Mouse (Mus musculus): Measurements from ENCODE around the gene Mycl. TPM values are rescaled to one million over a fixed set of nuclear protein-coding genes. Genes with fewer than 3 reads are reported as not detected.
"Not testable (repeated sequence)": the region's sequence is repeated elsewhere in the genome, so short reads cannot be mapped to it uniquely, and the experiment has no call there.

The Mycl gene
- total RNA-seq, 2 experiments from 2014 or later: 0.08 to 0.53 TPM

DNA sequence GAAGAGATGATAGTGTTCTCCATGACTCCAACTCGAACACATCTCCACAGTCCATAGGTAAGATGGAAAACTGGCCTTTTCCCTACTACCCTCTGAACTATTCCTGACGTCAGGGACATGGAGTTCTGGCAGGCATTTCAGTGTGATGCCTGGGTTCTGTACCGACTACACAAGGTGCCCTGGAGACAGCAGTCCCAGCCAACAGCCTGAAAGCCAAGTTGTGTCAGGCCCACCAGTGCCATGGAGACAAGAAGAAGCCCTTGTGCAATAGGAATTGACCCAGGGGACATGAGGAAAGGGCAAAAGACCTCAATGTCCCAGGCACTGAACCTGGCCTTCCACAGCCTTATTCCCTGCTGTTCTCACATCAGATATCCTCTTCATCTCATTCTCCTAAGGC lies 15.6 kb upstream of the Mycl start:
- intact Hi-C loops (cut with DNase I): no loop called here

DNA sequence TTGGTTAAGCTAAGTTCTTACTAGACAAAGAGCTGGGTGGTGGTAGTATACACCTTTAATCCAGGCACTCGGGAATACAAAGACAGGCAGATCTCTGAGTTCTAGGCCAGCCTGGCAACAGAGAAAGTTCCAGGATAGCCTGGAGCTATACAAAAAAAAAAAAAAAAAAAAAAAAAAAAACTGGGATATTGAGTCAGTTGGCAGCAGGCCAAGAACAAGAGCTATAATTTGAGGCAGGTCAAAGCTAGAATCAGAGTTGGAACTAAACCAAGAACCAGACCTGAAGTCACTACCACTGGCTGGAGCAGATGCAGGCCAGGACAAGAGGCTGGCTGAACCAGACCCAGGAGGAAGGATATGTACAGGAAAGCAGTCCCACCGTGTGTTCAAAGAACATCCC lies 14.8 kb upstream of the Mycl start:
- intact Hi-C loops (cut with DNase I): no loop called here
- no peak for DNase-seq (ENCODE audit: low spot score)

More for the DNA sequence above, 15.6 kb upstream of the Mycl start:
- DNase-seq (ENCODE audit: low spot score): no peak

DNA sequence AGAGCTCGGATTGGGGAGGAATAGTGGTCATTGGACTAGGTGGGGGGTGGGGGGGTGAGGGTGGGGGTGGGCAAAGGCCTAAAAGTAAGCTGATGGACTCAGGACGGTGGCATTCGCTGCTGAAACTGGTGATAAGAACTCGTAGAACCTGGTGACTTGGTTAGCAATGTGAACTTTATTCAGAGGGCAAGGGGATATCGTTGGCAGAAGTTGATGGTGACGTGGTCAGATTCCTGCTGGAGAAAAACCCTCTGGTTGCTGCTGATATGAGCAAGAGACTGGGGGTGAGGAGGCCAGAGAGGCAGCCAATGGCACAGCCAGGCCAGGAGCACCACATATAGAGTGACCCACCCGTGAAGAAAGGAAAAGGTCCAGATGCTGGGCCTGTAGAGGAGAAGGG lies 14.2 kb upstream of the Mycl start:
- intact Hi-C loops (cut with DNase I): no loop called here
- no peak for DNase-seq (ENCODE audit: low spot score)

DNA sequence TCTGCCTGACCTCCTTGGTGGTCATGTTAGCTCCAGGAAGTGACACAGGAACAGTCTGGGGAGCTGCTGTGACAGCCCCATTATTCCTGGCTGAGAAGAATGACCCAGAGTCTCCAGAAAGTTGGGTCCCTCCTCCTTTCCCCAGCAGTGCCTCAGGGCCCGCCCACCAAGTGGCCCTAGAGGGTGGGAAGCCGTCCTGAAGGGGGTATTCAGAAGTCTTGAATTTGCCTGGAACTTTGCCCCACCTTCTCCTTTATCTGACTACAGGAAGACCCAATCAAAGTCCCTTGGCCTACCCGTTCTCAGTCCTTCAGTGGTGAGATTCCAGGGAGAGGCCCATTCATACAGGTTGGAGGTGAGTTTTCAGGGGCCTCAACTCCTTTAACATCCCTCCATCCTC lies 13.5 kb upstream of the Mycl start:
- intact Hi-C loops (cut with DNase I): loop anchor here (2.0 kb wide), 1 partner anchor 173 kb away; no protein-coding TSS in a partner anchor
- no peak for DNase-seq (ENCODE audit: low spot score)

DNA sequence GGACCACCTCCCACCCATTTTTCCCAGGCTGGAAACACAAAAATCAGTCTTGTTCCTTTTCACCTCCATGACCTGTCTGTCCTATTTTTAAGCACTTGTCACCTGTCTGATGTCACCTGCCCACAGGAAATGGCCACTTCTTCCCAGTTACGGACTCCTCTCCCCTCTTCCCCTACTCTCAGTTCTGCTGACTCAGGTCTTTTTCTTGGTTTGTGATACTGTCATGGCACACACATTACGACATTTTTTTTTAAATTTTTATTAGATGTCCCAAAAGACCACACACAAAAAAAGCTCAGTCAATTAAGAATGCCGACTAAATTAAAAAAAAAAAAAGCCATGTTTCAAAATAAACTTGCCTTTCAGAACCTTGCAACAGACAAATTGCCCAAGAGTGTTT lies 12.9 kb upstream of the Mycl start:
- intact Hi-C loops (cut with DNase I): loop anchor here (2.0 kb wide), 1 partner anchor 174 kb away; no protein-coding TSS in a partner anchor

DNA sequence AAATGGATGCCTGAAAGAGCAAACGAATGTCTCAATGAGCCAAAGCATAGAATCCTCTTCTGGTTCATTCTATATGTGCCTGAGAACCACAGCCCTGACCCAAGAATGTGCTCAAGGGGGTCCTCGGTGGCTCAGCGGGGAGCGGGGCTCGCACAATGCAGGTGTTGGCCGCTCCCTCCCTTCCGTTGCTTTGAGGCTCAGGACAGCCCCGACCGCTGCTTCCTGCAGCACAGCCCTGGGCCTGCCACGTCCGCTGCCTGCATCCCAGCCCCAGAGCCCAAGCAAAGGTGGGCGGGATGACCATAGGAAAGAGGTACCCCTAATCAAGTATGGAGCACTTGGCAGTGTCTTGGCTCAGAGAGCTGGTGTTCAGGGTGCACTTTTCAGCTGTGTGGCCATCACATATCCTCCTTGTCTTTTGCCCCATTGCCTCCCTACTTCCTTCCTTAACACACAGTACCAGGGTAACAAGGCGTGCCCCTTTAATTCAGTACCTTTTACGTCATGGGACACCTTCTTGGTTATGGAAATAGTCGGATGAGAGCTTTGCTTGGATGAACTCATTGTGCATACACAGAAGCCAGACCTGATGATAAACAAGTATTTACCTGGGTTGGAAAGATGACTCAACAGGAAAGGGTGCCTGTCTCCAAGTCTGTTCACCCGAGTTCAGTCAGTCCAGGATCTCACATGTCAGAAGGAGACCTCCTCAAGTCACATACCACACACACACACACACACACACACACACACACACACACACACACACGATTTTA lies 11.8 kb upstream of the Mycl start:
- DNase-seq (ENCODE audit: low spot score): no peak
- intact Hi-C loops (cut with DNase I): loop anchor here (2.0 kb wide), 2 partner anchors 85 to 175 kb away; no protein-coding TSS in a partner anchor

More for the DNA sequence above, 12.9 kb upstream of the Mycl start:
- no peak for DNase-seq (ENCODE audit: low spot score)

DNA sequence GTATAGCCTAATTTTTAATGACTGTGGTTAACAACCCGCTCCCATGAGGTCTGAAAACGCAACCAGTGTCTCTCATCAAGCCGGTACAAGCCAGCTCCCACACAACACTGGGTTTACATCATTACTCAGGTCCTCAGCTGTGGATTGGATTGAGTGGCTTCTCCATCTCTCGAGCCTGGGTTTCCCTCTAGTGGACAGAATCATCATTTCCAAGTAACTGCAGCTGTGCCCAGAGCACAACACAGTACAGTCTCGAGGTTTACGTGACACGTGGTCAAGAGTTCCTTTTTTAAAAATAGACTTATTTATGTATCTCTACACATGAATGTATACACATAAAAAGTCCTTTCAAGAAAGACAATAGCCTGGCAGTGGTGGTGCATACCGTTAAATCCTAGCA lies 10.3 kb upstream of the Mycl start:
- no peak for DNase-seq (ENCODE audit: low spot score)
- intact Hi-C loops (cut with DNase I): loop anchor here (1.0 to 2.0 kb wide), 2 partner anchors 41 to 86 kb away; no protein-coding TSS in a partner anchor

DNA sequence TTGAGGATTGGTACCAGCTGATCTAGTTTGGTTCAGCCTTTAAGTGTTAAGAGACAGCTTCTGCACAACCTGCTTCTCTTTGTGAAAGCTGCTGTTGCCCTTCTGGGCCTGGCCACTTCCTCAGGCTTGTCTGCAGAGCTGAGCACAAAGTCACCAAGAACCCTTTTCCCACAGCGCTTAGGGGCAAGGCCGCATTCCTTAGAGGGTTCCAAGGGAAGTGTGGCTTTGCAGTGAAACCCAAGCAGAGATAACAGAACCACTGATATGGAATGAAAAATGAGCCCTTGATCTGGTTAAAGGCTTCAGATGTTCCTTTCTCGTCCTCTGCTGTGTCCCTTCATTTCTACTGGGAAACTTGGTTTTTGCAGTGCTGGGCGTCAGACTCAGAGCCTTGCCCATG lies 8.0 kb upstream of the Mycl start:
- intact Hi-C loops (cut with DNase I): no loop called here
- no peak for DNase-seq (ENCODE audit: low spot score)

DNA sequence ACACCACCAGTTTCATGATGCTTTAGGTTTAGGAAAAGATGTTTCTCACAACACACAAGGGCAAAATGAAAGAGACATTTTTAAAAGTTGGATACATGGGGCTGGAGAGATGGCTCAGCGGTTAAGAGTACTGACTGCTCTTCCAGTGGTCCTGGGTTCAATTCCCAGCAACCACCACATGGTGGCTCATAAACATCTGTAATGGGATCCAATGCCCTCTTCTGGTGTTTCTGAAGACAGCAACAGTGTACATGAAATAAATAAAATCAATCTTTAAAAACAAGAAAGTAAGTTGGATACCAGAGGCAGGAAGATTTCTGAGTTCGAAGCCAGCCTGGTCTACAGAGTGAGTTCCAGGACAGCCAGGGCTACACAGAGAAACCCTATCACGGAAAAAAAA lies 7.4 kb upstream of the Mycl start:
- DNase-seq (ENCODE audit: low spot score); intact Hi-C loops (cut with DNase I): not testable (repeated sequence)

DNA sequence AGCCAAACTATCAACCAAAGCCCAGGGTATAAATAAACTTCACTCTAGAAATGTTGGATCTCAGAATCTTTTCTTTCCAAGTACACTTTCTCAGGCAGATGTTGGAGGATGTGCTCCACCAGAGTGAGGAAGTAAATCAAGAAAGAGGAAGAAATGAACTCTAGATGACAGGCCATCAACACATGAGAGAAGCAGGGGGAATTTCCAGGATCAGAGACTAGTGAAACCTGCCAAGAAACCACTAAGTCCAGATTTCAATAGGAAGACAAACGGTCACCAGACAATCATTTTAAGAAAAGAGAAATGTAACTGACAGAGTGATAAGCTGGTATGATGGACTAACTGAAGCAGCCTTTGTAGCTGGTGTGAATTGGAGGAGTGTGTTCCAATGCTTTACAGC lies 4.3 kb upstream of the Mycl start:
- intact Hi-C loops (cut with DNase I): no loop called here

DNA sequence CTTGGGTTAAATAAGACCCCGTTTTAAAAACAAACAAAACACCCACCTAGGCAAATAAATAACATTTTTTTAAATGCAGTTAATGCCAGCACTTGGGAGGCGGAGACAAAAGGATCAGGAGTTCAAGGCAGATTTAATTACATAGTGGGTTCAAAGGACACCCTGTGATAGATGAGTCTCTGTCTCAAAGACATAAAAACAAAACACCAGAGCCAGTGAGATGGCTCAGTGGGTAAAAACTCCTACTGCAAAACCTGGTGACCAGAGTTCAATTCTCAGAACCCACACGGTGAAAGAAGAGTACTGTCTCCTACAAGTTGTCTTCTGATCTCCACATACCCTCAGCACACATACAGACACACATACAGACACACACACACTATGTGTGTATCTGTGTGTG lies 3.2 kb upstream of the Mycl start:
- intact Hi-C loops (cut with DNase I): no loop called here
- no peak for DNase-seq (ENCODE audit: low spot score)

More for the DNA sequence above, 4.3 kb upstream of the Mycl start:
- DNase-seq (ENCODE audit: low spot score): no peak

DNA sequence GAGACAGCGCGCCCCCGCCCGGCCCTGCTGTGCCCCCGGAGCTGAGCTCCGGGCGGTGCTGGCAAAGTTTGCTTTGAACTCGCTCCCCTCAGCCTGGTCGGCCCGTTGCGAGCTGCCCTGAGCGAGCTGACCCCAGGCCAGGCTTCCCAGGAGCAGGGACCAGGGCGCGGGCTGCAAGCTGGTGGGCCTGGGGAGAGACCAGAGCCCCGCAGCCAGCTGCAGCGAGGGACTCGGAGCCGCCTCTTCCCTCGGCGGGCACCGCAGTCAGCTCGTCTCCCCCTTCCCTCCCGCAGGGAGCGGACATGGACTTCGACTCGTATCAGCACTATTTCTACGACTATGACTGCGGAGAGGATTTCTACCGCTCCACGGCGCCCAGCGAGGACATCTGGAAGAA lies 767 bp downstream of the Mycl start:
- intact Hi-C loops (cut with DNase I): no loop called here
- DNase-seq (ENCODE audit: low spot score): peak; percentile 3

DNA sequence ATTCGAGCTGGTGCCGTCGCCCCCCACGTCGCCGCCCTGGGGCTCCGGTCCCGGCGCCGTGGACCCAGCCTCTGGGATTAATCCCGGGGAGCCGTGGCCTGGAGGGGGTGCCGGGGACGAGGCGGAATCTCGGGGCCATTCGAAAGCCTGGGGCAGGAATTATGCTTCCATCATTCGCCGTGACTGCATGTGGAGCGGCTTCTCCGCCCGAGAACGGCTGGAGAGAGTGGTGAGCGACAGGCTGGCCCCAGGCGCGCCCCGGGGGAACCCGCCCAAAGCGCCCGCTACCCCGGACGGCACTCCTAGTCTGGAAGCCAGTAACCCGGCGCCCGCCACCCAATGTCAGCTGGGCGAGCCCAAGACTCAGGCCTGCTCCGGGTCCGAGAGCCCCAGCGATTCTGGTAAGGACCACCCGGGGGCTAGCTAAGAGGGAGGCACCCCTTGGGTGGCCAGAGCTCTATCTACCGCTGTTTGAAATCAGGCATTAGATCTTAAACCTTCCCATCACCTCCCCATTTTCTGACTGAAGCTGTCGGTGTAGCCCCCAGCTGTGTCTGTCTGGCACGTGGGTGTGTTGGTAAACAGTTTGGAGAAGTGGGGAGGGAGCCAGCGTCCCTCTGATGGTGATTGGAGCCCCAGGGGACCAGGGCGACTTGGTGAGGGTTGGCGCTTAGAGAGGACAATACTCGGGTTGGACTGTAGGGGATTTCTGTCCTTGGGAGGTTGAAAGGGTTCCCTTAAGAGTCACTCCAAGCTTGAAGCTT lies 1.3 kb downstream of the Mycl start:
- DNase-seq (ENCODE audit: low spot score): no peak
- intact Hi-C loops (cut with DNase I): no loop called here

DNA sequence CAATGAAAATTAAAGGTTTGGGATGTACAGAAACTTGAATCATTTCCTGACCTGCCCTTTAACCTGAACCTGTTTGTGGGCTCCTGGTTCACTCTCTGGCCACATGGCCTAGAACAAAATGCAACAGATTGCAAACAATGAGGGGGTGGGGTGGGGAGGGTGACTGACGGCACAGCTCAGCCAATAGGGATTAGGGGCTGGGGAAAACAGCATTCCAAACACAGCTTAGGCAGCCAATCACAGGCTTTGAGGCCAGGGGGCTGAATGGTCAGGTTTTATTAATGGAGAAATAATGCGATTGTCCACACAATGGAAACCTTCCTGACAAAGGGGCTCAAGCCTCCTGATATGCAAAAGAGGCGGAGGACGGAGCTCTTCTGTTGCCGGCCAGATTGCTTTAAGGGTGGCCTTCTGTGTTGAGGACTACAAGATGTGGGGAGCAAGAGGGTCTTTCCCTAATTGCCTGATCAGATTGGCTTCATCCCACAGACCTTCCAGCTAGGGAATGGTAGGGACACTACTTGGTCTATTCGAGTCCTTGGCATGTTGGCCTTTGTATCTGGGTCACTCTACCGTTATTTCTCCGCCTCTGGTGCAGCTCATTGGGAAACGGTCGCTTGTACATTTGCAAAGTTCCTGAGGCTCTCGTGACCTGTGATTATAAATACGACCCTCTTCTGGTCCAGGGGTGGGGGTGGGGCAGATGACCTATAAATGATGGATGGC lies 3.2 kb downstream of the Mycl start:
- DNase-seq (ENCODE audit: low spot score): no peak
- intact Hi-C loops (cut with DNase I): no loop called here

DNA sequence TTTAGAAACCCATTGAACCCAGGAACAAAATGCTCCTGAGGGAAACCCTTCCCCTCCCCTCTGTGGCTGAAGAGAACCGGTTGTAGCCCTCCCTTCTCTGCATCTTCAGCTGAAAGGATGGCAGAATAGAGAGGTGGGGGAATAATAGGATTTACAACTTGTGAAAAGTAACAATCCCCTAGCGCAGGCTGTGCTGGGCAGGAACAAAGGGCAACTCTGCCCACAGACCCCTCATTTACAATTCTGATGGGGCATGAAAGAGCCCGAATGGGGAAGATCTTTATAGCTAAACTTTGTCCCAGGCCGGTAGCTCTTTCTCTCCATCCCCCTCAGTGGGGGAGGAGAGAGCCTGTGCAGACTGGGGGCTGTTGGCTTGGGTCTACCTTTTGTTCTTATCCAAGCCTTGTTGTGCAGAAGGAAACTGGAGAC lies 3.8 kb downstream of the Mycl start:
- intact Hi-C loops (cut with DNase I): no loop called here
- no peak for DNase-seq (ENCODE audit: low spot score)

DNA sequence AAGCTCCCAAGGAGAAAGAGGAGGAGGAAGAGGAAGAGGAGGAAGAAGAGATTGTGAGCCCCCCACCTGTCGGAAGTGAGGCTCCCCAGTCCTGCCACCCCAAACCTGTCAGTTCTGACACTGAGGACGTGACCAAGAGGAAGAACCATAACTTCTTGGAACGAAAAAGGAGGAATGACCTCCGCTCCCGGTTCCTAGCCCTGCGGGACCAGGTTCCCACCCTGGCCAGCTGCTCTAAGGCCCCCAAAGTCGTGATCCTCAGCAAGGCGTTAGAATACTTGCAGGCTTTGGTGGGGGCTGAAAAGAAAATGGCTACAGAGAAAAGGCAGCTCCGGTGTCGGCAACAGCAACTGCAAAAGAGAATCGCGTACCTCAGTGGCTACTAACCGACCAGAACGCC lies 4.7 kb downstream of the Mycl start:
- intact Hi-C loops (cut with DNase I): no loop called here
- DNase-seq (ENCODE audit: low spot score): no peak

DNA sequence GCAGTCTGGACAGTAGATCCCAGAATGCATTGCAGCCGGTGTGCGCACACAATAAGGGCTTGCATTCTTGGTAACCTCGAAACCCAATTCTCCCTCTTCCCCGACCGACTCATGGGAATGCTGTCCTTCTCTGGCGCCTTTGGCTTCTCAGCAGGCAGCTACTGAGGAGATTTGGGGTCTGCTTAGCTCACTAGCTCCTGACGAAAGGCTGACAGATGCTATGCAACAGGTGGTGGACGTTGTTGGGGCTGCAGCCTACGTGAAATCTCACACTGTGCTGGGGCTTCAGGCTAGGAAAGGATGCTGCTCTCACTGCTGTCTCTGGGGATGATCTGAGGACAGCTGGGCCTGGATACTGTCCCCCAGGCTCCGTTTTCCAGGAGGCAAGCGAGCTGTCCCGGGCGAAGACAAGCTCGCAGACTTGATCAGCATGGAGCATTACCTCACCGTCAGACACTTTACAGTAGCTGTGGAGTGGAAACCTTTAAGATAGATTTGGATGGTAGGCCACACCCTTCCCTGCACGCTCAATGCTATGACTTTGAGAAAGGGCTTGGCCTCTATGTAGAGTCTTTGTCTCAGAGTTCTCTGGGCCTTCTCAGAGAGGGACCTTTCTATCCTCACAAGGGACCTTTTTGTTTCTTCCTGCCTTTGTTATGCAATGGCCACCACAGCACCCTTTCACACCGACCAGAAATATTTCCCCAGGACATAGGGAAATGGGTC lies 5.3 kb downstream of the Mycl start:
- intact Hi-C loops (cut with DNase I): no loop called here
- DNase-seq (ENCODE audit: low spot score): no peak

DNA sequence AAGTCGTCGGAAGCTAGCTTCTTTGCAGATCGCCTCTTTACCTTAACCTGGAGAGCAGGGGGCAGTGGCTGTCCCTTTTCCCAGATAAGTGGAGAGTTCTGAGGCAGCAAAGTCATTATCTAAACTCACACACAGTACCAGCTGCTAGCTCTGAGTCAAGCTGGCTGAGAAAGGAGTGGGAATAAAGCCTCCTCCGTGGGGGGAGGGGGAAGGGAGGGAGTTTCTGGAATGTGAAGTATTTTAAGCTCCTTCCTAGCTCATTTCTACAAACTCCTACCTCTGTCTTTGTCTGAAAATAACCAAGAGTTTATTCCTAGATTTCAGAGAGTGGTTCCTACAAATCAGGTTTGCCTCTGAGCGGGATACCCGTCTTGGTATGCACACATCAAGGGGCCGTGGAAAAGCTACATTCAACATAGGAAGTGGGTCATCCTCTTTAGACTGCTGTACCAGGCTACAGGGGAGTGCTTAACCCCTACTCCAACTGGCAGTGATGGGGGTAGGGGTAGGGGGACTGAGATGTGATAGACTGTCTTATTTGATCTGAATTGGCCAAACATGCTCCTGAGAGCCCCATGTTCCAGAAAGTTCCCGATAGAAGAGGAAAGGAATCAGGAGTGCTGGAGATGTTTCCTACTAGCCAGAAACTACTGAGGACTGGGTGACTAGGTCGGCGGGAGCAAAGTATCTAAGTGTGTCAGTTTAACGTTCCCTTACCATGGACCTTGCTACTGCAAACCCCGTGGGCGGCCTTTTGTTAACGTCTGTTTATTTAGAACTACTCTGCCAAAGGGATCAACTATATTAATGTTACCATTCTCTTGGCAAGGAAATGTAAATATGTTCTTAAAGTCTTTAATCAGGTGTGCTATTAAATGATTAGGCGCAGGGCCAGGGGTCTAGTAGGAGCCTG lies 9.9 kb downstream of the Mycl start:
- intact Hi-C loops (cut with DNase I): no loop called here
- no peak for DNase-seq (ENCODE audit: low spot score)

DNA sequence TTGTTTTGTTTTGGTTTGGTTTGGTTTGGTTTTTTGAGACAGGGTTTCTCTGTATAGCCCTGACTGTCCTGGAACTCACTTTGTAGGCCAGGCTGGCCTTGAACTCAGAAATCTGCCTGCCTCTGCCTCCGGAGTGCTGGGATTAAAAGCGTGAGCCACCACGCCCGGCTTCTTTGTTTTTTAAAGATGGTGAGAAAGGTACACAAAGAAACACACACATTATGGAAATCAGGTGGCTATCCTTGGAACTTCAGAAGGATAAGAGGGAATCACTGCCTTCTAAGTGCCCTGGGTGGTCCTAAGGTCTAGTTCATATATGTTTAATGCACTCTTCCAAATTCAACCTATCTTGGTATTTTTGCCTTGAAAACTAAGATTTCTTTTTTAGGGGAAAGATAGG lies 17.0 kb downstream of the Mycl start:
- intact Hi-C loops (cut with DNase I): not testable (repeated sequence)

More for the DNA sequence above, 17.0 kb downstream of the Mycl start:
- not testable (repeated sequence) for DNase-seq (ENCODE audit: low spot score)

Data from heart, postnatal 25 days (tissue).